16 mouse cellular contexts compared by ENCODE assay signal in the genomic region with DNA sequence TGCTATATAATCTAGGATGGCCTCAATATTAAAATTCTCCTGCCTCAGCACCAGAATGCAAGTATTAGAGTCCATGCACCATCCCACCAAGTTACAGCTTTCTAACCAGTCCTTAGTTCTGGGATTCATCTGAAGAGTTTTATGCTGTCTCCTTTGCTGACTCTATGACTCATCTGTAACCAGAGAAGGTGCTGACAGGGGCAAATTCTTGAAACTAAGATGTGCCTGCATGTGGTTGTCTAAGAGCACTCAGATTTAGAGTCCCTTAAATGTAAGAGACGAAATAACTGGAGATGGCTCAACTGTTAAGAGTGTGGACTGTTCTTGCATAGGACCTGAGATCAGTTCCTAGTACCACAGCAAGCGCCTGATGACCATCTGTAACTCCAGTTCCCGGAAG.
"Had no signal": no experiment of that assay in that cellular context is flagged by ENCODE, and none has a peak within 500 bp of the region (broad histone marks: within the 10 kb centered on the region; RNA-seq: fewer than 3 reads in every experiment).

No protein-coding gene starts in this region.

- H3K9me3 ChIP-seq: lung, embryonic 15.5 days; megakaryocyte, embryonic 14.5 days; midbrain, embryonic 13.5 days; midbrain, embryonic 15.5 days; neural tube, embryonic 12.5 days; stomach, embryonic 15.5 days had no signal

- H3K36me3 ChIP-seq: lung, embryonic 15.5 days; midbrain, embryonic 13.5 days; midbrain, embryonic 15.5 days; neural tube, embryonic 12.5 days; stomach, embryonic 15.5 days had no signal

- H3K4me3 ChIP-seq: lung, embryonic 15.5 days; megakaryocyte, embryonic 14.5 days; midbrain, embryonic 13.5 days; midbrain, embryonic 15.5 days; neural tube, embryonic 12.5 days; stomach, embryonic 15.5 days had no signal

- H3K27ac ChIP-seq: lung, embryonic 15.5 days; macrophage; midbrain, embryonic 13.5 days; midbrain, embryonic 15.5 days; neural tube, embryonic 12.5 days; stomach, embryonic 15.5 days; stomach, postnatal 0 days had no signal

- H3K4me1 ChIP-seq: lung, embryonic 15.5 days; megakaryocyte, embryonic 14.5 days; stomach, embryonic 15.5 days had no signal

- ATAC-seq: lung, postnatal 0 days; midbrain, embryonic 13.5 days; midbrain, embryonic 15.5 days had no signal

- H3K4me2 ChIP-seq: lung, embryonic 15.5 days; midbrain, embryonic 11.5 days; midbrain, embryonic 13.5 days; midbrain, embryonic 15.5 days; neural tube, embryonic 12.5 days; stomach, embryonic 15.5 days had no signal

- DNase-seq: lung, adult 2 months; lung, postnatal 14 days; lung, postnatal 36 days; thymus, adult 2 months; thymus, postnatal 25 days; thymus, postnatal 4 days had no signal

- H3K27me3 ChIP-seq: lung, embryonic 15.5 days; megakaryocyte, embryonic 14.5 days; midbrain, embryonic 13.5 days; midbrain, embryonic 15.5 days; neural tube, embryonic 12.5 days; stomach, embryonic 15.5 days had no signal

- H3K9ac ChIP-seq: lung, embryonic 15.5 days; midbrain, embryonic 13.5 days; midbrain, embryonic 15.5 days; neural tube, embryonic 12.5 days; stomach, embryonic 15.5 days had no signal
